Comparison of ENCODE assay signal across 22 mouse cellular contexts in the genomic region with DNA sequence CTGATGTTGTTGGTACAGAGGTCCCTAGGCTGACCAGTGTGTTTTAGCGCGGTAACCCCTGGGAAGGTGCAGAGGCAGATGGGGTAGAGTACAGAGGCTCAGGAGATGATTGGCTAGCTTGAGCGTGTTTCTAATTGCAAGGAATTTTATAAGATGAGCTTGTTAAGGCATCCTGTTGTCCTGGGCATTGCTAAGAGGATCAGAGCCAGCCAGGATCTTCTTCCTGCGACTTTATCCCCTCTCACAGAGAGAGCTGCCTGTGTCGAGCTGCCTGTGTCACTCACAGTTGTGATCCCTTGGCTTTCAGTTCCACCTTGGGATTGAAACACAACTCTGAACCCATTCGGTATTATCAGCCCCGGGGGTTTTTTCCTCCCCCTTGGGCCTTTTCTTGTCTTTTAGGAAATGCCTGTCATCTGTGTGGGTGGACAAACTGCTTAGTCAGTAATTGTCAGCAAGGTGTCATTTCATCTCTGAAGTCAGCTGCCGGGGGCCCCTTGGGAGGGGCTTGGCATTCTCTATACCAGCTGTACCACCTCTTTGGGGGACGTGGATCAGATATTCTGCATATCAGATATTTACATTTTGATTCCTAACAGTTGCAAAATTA.
DNase-seq lines count a peak whose midpoint lies in the region; ATAC-seq and TF ChIP-seq lines count a peak whose summit lies in the region.
"Had no signal": no experiment of that assay in that cellular context is flagged by ENCODE, and none has a peak within 500 bp of the region (broad histone marks: within the 10 kb centered on the region; RNA-seq: fewer than 3 reads in every experiment).

No protein-coding gene starts in this region.

- H3K27ac ChIP-seq in heart, embryonic 13.5 days (replicated peaks): peak overlapping the region; percentile 22; the same call in 1 of the 2 replicates
- no peak overlapping the region for H3K27ac ChIP-seq in heart, adult 2 months
- H3K27ac ChIP-seq in CH12.LX (ENCODE audit: insufficient read depth, low read depth): no peak overlapping the region
- H3K27ac ChIP-seq: forebrain, embryonic 12.5 days; hindbrain, embryonic 12.5 days; limb, embryonic 10.5 days; liver, embryonic 14.5 days; stomach, embryonic 15.5 days had no signal

- TF ChIP-seq RAD21 in CH12.LX (IDR thresholded peaks at IDR 0.05; ENCODE audit: low read depth, low read length): no peak

- H3K27me3 ChIP-seq in heart, embryonic 13.5 days (replicated peaks): no peaks in the 10 kb centered on the region
- no peaks in the 10 kb centered on the region for H3K27me3 ChIP-seq in heart, adult 2 months (ENCODE audit: control insufficient read depth, insufficient read depth, low read length)
- H3K27me3 ChIP-seq in CH12.LX (replicated peaks): no peaks in the 10 kb centered on the region
- H3K27me3 ChIP-seq: forebrain, embryonic 12.5 days; hindbrain, embryonic 12.5 days; stomach, embryonic 15.5 days had no signal

- H3K4me3 ChIP-seq in heart, embryonic 13.5 days: no peak overlapping the region
- no peak overlapping the region for H3K4me3 ChIP-seq in heart, adult 2 months
- no peak overlapping the region for H3K4me3 ChIP-seq in CH12.LX (replicated peaks in 1 of 3; ENCODE audit: low read depth in 2 of 3, low read length in 2 of 3, poor library complexity in 1 of 3)
- H3K4me3 ChIP-seq: forebrain, embryonic 12.5 days; hindbrain, embryonic 12.5 days; limb, embryonic 10.5 days; stomach, embryonic 15.5 days had no signal

- TF ChIP-seq EP300 in heart, adult 2 months (IDR thresholded peaks at IDR 0.05; ENCODE audit: insufficient read depth, low read depth, low read length): no peak
- no peak; the same call in 1 of the 2 replicates for TF ChIP-seq EP300 in CH12.LX (IDR thresholded peaks at IDR 0.05; ENCODE audit: low read length)

- WGBS in heart, embryonic 13.5 days: 41% methylated on average over 9 of the region's 9 CpGs
- 40% methylated on average over 9 of the region's 9 CpGs for WGBS in heart, adult 2 months

- no peak for TF ChIP-seq CTCF in heart, adult 2 months (IDR thresholded peaks at IDR 0.05)
- no peak for TF ChIP-seq CTCF in CH12.LX (conservative IDR thresholded peaks at IDR 0.05 in 1 of 2, IDR thresholded peaks at IDR 0.05 in 1 of 2; ENCODE audit: low read depth in 2 of 2, low read length in 2 of 2)

- in situ Hi-C loops in CH12.LX (cut with MboI; ENCODE audit: low pct_ligation_motif_present, low pct_unique_long_range_greater_than_20kb, low sequenced_read_pairs): no loop called here

- TF ChIP-seq POLR2A in heart, adult 2 months (IDR thresholded peaks at IDR 0.05; ENCODE audit: insufficient read depth, low read depth, low read length): no peak
- no peak for TF ChIP-seq POLR2A in CH12.LX (IDR thresholded peaks at IDR 0.05; ENCODE audit: low read depth, low read length)

- dilution Hi-C loops in CH12.LX (cut with MboI; ENCODE audit: extremely low pct_ligation_motif_present, extremely low pct_unique_long_range_greater_than_20kb, low sequenced_read_pairs): no loop called here

- no peak overlapping the region; the same call in 1 of the 2 replicates for H3K4me2 ChIP-seq in heart, embryonic 13.5 days
- H3K4me2 ChIP-seq in CH12.LX (ENCODE audit: insufficient read depth, low read depth, poor library complexity, severe bottlenecking): no peak overlapping the region
- H3K4me2 ChIP-seq: forebrain, embryonic 12.5 days; hindbrain, embryonic 12.5 days; stomach, embryonic 15.5 days had no signal

- no peaks in the 10 kb centered on the region for H3K9me3 ChIP-seq in heart, embryonic 13.5 days
- no peaks in the 10 kb centered on the region for H3K9me3 ChIP-seq in CH12.LX (replicated peaks; ENCODE audit: low read length)
- H3K9me3 ChIP-seq: forebrain, embryonic 12.5 days; hindbrain, embryonic 12.5 days; limb, embryonic 10.5 days; stomach, embryonic 15.5 days had no signal

- no peaks in the 10 kb centered on the region; the same call in 1 of the 2 replicates for H3K79me2 ChIP-seq in heart, adult 2 months (replicated peaks; ENCODE audit: control insufficient read depth, insufficient read depth, low read length)
- H3K79me2 ChIP-seq in CH12.LX (replicated peaks; ENCODE audit: control insufficient read depth, extremely low read depth, insufficient read depth, poor library complexity, severe bottlenecking): no peaks in the 10 kb centered on the region

- H3K36me3 ChIP-seq in heart, embryonic 13.5 days: peaks cover 27% of the 10 kb centered on the region
- peaks cover 8% of the 10 kb centered on the region for H3K36me3 ChIP-seq in heart, adult 2 months (ENCODE audit: control insufficient read depth, insufficient read depth, low read length)
- peaks cover 10 to 71% of the 10 kb centered on the region in 2 experiments for H3K36me3 ChIP-seq in CH12.LX (replicated peaks in 1 of 2; ENCODE audit: control insufficient read depth in 1 of 2, insufficient read depth in 1 of 2, low read length in 1 of 2)
- H3K36me3 ChIP-seq: limb, embryonic 10.5 days; stomach, embryonic 15.5 days had no signal

- no peak for DNase-seq in heart, adult 2 months
- DNase-seq in 3T3-L1 (ENCODE audit: low read depth, low spot score) (peak; percentile 62), CH12.LX (ENCODE audit: extremely low read depth) (peak; percentile 48)
- peak; percentile 60 for DNase-seq in retina, adult 2 months (ENCODE audit: low read depth, low spot score)
- no peak for DNase-seq in natural killer cell, adult 2 months (ENCODE audit: low spot score in 2 of 2)
- DNase-seq in cerebellum, postnatal 14 days: no peak
- DNase-seq: adrenal gland, postnatal 36 days; cerebellum, adult 11-12 months; heart, postnatal 10 days; kidney, adult 2 months; kidney, postnatal 10 days; lung, postnatal 10 days; midbrain, embryonic 14.5 days; thymus, adult 18-20 months; thymus, postnatal 4 days had no signal

- H3K4me1 ChIP-seq in heart, embryonic 13.5 days: peaks cover 88% of the 10 kb centered on the region
- H3K4me1 ChIP-seq in heart, adult 2 months (ENCODE audit: control insufficient read depth, insufficient read depth, low read length): peaks cover 28% of the 10 kb centered on the region
- peaks cover 12 to 86% of the 10 kb centered on the region in 2 experiments for H3K4me1 ChIP-seq in CH12.LX (ENCODE audit: control insufficient read depth in 1 of 2, insufficient read depth in 2 of 2)

- intact Hi-C loops in heart, adult 2 months (cut with DNase I): no loop called here

- 0 out of 2 replicates have a peak overlapping the region, but pooled peaks have one; percentile 37 for H3K9ac ChIP-seq in heart, embryonic 13.5 days
- H3K9ac ChIP-seq in heart, adult 2 months (ENCODE audit: low read depth, low read length): no peak overlapping the region
- no peak overlapping the region for H3K9ac ChIP-seq in CH12.LX (ENCODE audit: insufficient read depth, low read depth)
- H3K9ac ChIP-seq: forebrain, embryonic 12.5 days; hindbrain, embryonic 12.5 days; liver, embryonic 14.5 days; stomach, embryonic 15.5 days had no signal

- no peak for ATAC-seq in heart, embryonic 13.5 days (ENCODE audit: extremely low read depth, insufficient number of reproducible peaks, low FRiP score, low TSS enrichment)
- ATAC-seq: inflammation-experienced regulatory T-cells, adult 6 months had no signal

TF ChIP-seq in CH12.LX, 34 proteins besides CTCF, POLR2A, EP300 and RAD21:
- TF ChIP-seq PAX5 (IDR thresholded peaks at IDR 0.05; ENCODE audit: low read length): no peak
- TF ChIP-seq MXI1 (IDR thresholded peaks at IDR 0.05; ENCODE audit: low read depth, low read length): no peak
- TF ChIP-seq MAFK (IDR thresholded peaks at IDR 0.05; ENCODE audit: insufficient replicate concordance, low read length): peak; percentile 93
- no peak for TF ChIP-seq GABPA (IDR thresholded peaks at IDR 0.05; ENCODE audit: insufficient replicate concordance, low read depth, low read length)
- TF ChIP-seq IRF4 (IDR thresholded peaks at IDR 0.05; ENCODE audit: low read depth, low read length): peak; percentile 55; the same call in 1 of the 2 replicates
- TF ChIP-seq SIN3A (IDR thresholded peaks at IDR 0.05; ENCODE audit: low read length): peak; percentile 37; the same call in 1 of the 2 replicates
- no peak for TF ChIP-seq MAZ (IDR thresholded peaks at IDR 0.05; ENCODE audit: low read depth, low read length)
- peak; percentile 58 for TF ChIP-seq BHLHE40 (IDR thresholded peaks at IDR 0.05; ENCODE audit: low read depth, low read length)
- no peak for TF ChIP-seq MEF2A (IDR thresholded peaks at IDR 0.05; ENCODE audit: borderline replicate concordance, low read depth, low read length)
- no peak for TF ChIP-seq ZNF384 (IDR thresholded peaks at IDR 0.05; ENCODE audit: low read depth, low read length)
- peak; percentile 83 for TF ChIP-seq ETS1 (conservative IDR thresholded peaks at IDR 0.05; ENCODE audit: low read depth, low read length)

Comparison
In these comparisons a context has a peak if more than half of its experiments do, and no peak if none do; other contexts are left out.
1. DNase-seq: peak in 3T3-L1 (single experiment), CH12.LX (single experiment) and retina, adult 2 months (single experiment); none in heart, adult 2 months (0 of 2), natural killer cell, adult 2 months (0 of 2) and cerebellum, postnatal 14 days (0 of 2).